Mouse (Mus musculus) C2C12 (cell line): ENCODE data around the gene Limch1.

Source experiments
- CEBPB ChIP-seq: IDR thresholded peaks from one replicate; pipeline ENCODE4 v1.6.1; 2011; ENCODE audit warnings: low read depth, mild to moderate bottlenecking, control low read depth, moderate library complexity
- CTCF ChIP-seq: IDR thresholded peaks from one replicate; pipeline ENCODE4 v1.5.1; 2011; ENCODE audit not compliant: control insufficient read depth, insufficient read depth, insufficient read length
- FOSL1 ChIP-seq: IDR thresholded peaks from one replicate; pipeline ENCODE4 v1.8.0; 2011; ENCODE audit warnings: mild to moderate bottlenecking, low read length; ENCODE audit not compliant: poor library complexity, insufficient read depth, severe bottlenecking
- MYOD1 ChIP-seq: IDR thresholded peaks from one replicate; pipeline ENCODE4 v1.6.1; 2011; ENCODE audit warnings: low read depth; ENCODE audit not compliant: control insufficient read depth, insufficient read length
- MYOG ChIP-seq: IDR thresholded peaks from one replicate; pipeline ENCODE4 v1.6.1; 2011; ENCODE audit not compliant: control insufficient read depth, insufficient read length; ENCODE audit errors: extremely low read depth

- TF ChIP-seq CTCF: no peak
- no peak for TF ChIP-seq MYOD1
- TF ChIP-seq FOSL1: no peak
- no peak for TF ChIP-seq CEBPB
- TF ChIP-seq MYOG: no peak
Measured at GRCm38 (mm10) chr5:66953971-66954644, 208.5 kb downstream of the Limch1 start.
